Mouse (Mus musculus) E14TG2a.4 (cell line): Measurements from ENCODE around the gene Tmco5.

Experiments
- CTCF ChIP-seq: conservative IDR thresholded peaks from 2 replicates; pipeline ENCODE4 v1.5.1; 2014; ENCODE audit warnings: low read length
- NANOG ChIP-seq: IDR thresholded peaks from 2 replicates; pipeline ENCODE4 v1.6.1; 2014; ENCODE audit warnings: borderline replicate concordance, low read length, mixed read lengths
- POU5F1 ChIP-seq: IDR thresholded peaks from 2 replicates; pipeline ENCODE4 v1.6.1; 2014; ENCODE audit warnings: low read length, borderline replicate concordance

DNA sequence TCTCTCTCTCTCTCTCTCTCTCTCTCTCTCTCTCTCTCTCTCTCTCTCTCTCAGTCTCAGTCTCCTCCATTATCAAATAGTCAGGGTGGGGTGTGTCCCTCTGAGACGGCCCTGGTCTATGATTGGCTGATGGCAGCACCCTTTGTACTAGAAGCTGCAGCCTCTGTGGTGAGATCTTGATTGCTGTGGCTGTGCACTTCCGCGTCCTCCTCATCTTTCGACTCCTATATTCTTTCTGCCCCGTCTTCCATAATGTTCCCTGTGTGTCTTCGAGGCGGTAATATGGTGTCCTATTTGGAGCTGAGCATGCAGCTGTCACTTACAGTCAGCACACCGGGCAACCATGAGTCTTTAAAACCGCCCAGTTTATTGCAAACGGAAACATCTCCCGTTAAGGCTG is 46.6 kb upstream of the Tmco5 start:
- TF ChIP-seq CTCF (no peak), NANOG (no peak), POU5F1 (no peak)
